Mouse (Mus musculus) embryonic fibroblast, embryonic 13.5 days (primary cell): ENCODE measurements around the gene Tgfa.

ENCODE experiments used
- CTCF ChIP-seq: IDR thresholded peaks from 2 replicates; pipeline ENCODE4 v1.5.1; 2011; ENCODE audit warnings: mild to moderate bottlenecking, control low read depth, low read length, moderate library complexity, borderline replicate concordance; ENCODE audit not compliant: insufficient read depth
- POLR2A ChIP-seq: IDR thresholded peaks from 2 replicates; pipeline ENCODE4 v1.6.1; 2011; ENCODE audit warnings: low read depth, mild to moderate bottlenecking, control low read depth, low read length, moderate library complexity

DNA sequence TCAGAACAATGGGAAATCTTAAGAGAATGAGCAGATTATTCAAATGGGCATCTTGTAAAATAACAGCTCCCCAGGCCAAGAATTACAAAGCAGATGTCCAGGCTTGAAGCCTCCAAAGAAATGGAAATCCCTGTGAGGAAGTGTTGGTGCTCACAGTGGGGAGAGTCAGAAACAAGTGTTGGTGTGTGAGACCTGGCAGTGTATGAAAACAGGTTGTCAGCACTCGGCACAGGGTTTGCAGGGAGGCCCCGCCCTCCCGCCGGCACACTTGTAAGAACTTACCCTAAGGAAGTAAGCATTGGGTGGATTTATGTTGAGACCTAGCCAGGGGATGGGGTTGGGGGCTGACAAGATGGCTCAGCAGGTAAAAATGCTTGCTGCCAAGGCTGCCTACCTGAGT, 50.9 kb downstream of the Tgfa start:
- TF ChIP-seq CTCF = no peak
- no peak for TF ChIP-seq POLR2A
